Mouse (Mus musculus): Measurements from ENCODE around the gene Psmd14.

DNA sequence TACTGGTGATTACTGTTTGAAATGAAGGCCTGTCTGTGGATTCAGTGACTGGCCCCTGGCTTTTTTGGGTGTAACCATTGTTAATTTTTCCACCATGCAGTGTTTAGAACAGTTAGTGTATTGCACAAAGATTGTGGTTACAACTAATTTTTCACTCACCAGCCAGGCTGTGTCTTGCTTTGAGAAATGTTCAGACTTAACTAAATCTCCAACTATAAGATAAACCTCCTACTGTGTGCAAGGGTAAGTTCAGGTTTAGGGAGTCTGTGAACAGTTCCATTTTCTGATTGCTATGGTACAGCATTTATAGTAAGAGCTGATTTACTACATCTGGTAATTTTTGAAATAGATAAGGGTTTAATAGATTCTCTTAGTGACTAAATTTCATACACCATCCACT lies 69.3 kb downstream of the Psmd14 start:
- TF ChIP-seq CTCF (IDR thresholded peaks at IDR 0.05 in 2 of 3, conservative IDR thresholded peaks at IDR 0.05 in 1 of 3; ENCODE audit: control insufficient read depth in 1 of 3, insufficient read depth in 1 of 3, low read depth in 2 of 3, low read length in 3 of 3, poor library complexity in 1 of 3, severe bottlenecking in 1 of 3): no peak
- no peak for TF ChIP-seq TBP (IDR thresholded peaks at IDR 0.05; ENCODE audit: low read depth, low read length)
- TF ChIP-seq USF2 (IDR thresholded peaks at IDR 0.05; ENCODE audit: borderline replicate concordance in 1 of 2, insufficient read depth in 1 of 2, low read depth in 1 of 2, low read length in 2 of 2): no peak
- no peak for TF ChIP-seq USF1 (IDR thresholded peaks at IDR 0.05; ENCODE audit: low read depth, low read length)
- TF ChIP-seq POLR2A (IDR thresholded peaks at IDR 0.05; ENCODE audit: control insufficient read depth in 1 of 2, insufficient read depth in 1 of 2, low read depth in 1 of 2, low read length in 2 of 2, poor library complexity in 1 of 2): no peak
- no peak for TF ChIP-seq NRF1 (IDR thresholded peaks at IDR 0.05; ENCODE audit: insufficient read depth, low read depth, low read length, poor library complexity, severe bottlenecking)
- no peak for TF ChIP-seq ZC3H11A (IDR thresholded peaks at IDR 0.05; ENCODE audit: low read depth, low read length)
- TF ChIP-seq POLR2AphosphoS5 (IDR thresholded peaks at IDR 0.05; ENCODE audit: borderline replicate concordance, low read depth, low read length): no peak
- TF ChIP-seq TCF12 (IDR thresholded peaks at IDR 0.05; ENCODE audit: low read depth, low read length): no peak
- TF ChIP-seq E2F4 (IDR thresholded peaks at IDR 0.05; ENCODE audit: borderline replicate concordance, low read depth, low read length): no peak
- TF ChIP-seq SIN3A (IDR thresholded peaks at IDR 0.05; ENCODE audit: low read length): no peak
- TF ChIP-seq GATA1 (IDR thresholded peaks at IDR 0.05; ENCODE audit: low read depth, low read length): no peak
- TF ChIP-seq EP300 (IDR thresholded peaks at IDR 0.05; ENCODE audit: low read depth in 1 of 2, low read length in 2 of 2): no peak

All from MEL (cell line).